Mouse (Mus musculus): ENCODE data around the gene Pde8b.

GRCm38 (mm10) chr13:95108035-95108434, 142.1 kb downstream of the Pde8b start:
- TF ChIP-seq CTCF (IDR thresholded peaks at IDR 0.05; ENCODE audit: control insufficient read depth, insufficient read depth, insufficient read length) (no peak), MAX (IDR thresholded peaks at IDR 0.05) (no peak), USF1 (IDR thresholded peaks at IDR 0.05; ENCODE audit: low read depth) (no peak), MYOD1 (IDR thresholded peaks at IDR 0.05; ENCODE audit: control insufficient read depth, insufficient read length, low read depth) (no peak)

All from C2C12 (cell line).